Mouse (Mus musculus) frontal cortex, postnatal 14 days (tissue): ENCODE data around the gene Kctd12b.
"Not testable (repeated sequence)": the region's sequence is repeated elsewhere in the genome, so short reads cannot be mapped to it uniquely, and the experiment has no call there.

ENCODE experiments used
- DNase-seq, 2 experiments: peaks; one replicate each; pipeline ENCODE4 v3.0.0; 2022; ENCODE audit warnings: low spot score in 2 of 2

The Kctd12b gene

DNA sequence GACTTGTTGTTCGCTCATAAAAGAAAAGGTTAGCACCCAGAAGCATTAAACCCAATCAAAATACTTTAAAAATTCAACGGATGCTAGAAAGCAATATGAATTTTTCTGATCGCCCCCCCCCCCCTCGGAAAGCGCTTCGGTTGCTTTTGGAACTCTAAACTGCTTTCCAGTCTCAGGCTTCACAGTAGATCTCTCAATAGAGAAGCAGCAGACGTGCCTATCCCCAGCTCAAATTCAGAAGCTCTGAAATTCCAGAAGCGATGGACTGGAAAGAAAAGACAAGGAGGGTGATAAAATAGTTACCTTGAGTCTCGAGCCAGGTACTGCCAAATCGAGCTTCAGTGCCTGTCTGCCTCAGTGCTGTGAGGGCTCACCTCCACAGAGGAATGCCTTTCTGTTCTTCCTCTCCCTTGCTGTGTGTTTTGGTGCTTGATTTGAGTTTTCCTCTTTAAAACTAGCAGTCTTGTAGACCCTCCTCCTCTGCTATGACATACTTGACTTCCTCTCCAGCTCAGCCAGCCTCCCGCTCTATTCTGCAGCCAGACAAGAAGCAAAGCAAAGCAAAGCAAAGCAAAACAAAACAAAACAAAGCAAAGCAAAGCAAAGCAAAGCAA lies at the start of gene Kctd12b:
Kctd12b (minus strand) TSS at position 610 of the 614 bp plus-strand sequence.
- DNase-seq, result no peak

DNA sequence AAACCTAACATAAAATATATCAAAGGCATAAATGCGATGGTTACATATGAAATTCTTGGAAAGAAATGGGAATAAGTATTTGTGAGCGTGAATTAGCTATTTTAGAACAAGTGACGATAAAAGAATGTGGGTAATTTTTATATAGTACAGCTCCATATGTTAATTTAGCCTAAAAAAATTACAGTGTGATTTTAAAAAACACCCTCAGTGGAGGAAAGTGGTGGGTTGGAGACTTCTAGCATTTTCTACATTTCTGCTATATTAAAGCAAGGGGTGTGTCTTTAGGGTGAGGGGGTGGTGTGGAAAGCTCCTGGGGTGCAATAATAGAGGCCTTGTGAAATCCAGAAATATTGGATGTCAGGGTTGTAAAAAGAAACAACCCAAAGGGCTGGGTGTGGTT lies 46.3 kb upstream of the Kctd12b start:
- DNase-seq, result no peak

DNA sequence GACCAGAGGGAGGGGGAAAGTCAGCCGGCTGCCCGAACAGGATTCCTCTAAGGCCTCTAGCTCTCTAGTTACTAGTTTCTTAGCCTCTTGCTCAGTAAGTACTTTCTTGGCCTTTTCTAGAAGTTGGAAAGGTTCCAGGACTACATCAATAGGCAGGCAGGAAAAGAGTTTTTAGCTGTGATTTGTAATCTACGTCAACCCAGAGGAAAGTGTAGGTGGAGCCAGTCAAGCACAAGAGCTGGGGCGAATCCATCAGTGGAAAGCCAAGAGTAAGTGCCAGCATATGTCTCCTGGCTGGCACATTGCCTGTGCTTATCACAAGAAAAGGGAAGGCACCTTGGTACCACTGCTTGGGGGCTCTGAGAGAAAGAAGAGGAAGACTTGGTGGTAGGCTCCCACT lies 39.5 kb upstream of the Kctd12b start:
- no peak for DNase-seq

DNA sequence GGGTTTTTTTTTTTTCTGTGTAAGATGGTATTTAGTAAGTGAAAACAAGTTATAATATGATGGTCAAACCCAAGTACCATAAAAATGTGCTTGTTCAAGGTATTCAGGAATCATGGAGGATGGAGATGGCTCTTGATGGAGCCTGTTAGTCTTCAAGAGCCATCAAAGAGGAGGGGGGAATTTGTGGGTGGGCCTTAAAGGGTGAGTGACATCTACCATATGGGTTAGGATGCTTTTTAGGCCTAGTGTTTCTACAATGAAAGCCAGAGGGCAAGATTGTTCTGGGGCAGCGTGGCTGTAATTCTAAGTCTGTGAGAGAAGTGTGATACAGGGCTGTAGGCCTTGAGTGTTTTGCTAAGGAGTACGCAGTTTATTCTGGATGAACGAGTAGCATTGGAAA lies 28.2 kb upstream of the Kctd12b start:
- no peak for DNase-seq

DNA sequence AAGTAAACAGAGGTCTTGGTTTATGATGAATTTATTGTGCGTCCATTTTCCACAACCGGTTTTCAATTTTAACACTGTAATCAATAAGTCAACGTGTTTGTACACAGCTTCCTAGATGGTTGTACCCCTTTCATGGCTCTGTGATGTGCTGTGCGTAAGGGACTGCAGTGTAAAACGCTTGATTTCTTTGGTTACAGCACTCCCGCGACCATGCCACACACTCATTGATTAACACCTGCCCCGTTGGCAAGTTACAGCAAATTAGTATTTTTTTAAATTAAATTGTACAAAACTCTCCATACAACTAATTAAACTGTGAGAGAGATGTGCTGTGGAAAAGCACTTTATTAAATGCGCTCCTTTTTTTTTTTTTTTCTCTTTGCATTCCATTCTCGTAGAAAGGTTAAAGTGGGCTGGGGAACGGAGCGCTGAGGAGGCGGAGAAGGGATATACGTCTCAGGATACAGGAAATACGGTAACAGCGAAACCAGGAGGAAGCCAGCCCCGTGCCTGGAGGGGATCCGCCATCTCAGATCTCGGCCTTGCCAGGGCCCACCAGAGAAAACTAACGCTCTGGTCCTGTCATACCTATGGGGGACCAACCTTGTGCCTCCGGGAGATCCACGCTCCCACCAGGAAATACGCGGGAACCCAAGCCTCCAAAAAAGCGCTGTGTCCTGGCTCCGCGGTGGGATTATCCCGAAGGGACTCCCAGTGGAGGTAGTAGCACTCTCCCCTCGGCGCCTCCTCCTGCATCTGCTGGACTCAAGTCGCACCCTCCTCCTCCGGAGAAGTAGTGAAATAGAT lies 27.1 kb upstream of the Kctd12b start, which contains the start of gene Nbdy:
Nbdy (plus strand) TSS at position 481 of the 807 bp plus-strand sequence.
- DNase-seq, result peak; percentile 34 to 40

DNA sequence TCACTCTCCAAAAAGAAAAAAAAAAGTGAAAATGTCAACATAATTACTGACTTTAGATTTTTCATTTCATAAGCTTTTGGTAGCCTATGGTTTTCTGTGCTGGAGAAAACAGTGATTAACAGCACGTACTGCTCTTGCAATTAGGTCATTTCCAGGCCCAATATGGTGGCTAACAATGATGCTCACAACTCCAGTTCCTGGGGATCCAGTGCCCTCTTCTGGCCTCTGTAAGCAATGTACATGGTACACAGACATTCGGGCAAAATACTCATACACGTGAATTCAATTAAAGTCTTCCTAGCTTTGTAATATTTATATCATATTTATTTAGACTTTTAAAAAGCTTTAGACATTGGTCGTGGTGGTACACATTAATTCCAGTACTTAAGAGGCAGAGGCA lies 23.4 kb upstream of the Kctd12b start:
- DNase-seq, result no peak

DNA sequence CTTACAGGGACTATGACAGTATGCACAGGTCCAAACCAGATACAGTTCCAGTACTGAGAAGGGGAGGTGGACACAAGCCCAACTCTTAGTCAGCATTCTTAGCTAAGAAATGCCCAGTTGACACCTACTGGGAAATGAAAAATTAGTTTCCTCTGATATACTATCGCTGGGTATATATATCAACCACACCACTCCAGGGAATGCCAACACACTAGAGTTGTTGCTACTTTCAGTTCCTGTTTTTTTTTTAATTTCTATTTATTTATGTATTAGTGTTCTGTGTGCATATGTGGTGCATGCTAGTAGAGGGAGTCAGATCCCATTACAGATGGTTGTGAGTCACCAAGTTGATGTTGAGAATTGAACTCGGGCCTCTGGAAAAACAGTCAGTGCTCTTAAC lies 20.5 kb upstream of the Kctd12b start:
- DNase-seq, result no peak

DNA sequence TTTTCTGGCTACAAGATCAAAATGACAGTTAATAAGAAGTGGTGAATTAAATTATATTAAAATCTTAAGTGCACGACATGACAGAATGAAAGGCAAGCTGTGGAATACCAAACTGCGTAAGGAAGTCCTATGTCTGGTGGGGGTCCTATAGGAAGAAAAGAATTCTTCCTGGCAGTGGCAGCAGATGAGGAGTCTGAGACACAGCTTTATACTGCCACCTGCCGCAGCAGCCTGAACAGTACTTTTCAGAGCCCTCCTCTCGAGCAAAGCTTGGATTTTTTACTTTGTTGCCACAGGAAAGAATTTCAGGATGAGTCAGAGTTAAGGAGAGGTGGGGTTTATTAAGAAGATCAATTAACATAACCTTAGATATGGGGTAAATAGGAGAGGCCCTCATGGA lies 11.5 kb upstream of the Kctd12b start:
- DNase-seq, result peak in 1 of 2 experiments; percentile 12

DNA sequence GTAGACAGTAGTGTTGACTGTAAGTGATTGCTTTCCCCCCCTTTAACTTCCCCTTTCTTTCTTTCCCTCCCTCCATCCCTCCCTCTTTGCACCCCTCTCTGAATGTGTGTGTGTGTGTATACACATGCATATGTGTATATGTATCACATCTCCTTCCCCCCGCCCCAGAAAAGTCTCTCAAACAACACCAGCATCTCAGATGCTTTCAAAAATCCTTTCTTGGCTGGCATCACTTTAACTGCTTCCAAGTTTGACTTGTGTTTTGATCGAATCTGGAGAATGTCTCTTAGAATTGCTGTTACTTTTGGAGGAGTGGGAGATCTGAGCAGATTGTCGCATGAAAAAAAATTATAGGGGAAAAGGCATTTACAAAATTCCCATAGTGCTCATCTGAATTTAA lies 4.3 kb upstream of the Kctd12b start:
- no peak for DNase-seq

DNA sequence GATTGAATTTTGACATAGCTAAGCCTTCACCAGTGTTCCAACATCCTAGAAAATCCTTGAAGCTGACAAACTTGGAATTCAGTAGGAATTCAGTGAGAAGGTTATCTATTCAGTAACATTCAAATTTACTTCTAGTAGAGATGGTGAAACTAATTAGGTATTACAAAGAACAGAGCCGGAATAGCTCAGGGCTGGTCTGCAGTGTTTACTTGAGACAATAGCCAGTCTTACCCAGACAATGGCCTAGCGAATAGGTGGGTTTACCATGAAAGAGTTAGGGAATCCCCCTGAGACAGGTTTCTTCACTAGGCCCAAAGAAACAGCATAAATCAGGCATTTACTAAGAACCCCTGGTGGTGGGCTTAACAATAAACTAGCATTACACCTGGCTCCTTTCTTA lies 28.0 kb downstream of the Kctd12b start:
- not testable (repeated sequence) for DNase-seq

DNA sequence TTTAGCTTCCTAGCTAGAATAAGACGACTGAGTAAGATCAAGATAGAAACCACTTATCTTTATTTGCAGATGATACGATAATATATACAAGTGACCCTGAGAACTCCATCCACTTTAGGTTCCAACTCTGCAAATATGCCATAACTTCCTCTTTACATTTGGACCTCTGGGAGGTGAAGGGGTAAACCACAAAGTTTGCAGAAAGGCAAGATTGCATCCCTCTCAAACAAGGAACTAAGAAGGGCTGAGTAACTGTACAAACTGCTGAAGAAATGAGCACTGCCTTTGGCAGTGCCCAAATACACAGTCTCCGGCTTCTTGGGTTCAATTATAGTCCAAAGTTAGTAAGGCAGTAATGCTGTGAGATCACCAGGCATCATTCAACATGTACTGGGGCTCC lies 31.3 kb downstream of the Kctd12b start:
- no peak for DNase-seq

DNA sequence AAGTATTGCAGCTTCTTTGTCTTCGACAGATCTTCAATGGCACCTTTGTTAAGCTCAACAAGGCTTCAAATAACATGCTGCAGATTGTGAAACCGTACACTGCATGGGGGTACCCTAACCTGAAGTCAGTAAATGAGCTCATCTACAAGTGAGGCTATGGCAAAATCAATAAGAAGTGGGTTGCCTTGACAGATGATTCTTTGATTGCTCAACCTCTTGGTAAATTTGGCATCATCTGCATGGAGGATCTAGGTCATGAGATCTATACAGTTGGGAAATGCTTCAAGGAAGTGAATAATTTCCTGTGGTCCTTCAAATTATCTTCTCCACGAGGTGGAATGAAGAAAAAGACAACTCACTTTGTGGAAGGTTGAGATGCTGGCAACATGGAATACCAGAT lies 39.2 kb downstream of the Kctd12b start:
- no peak for DNase-seq

DNA sequence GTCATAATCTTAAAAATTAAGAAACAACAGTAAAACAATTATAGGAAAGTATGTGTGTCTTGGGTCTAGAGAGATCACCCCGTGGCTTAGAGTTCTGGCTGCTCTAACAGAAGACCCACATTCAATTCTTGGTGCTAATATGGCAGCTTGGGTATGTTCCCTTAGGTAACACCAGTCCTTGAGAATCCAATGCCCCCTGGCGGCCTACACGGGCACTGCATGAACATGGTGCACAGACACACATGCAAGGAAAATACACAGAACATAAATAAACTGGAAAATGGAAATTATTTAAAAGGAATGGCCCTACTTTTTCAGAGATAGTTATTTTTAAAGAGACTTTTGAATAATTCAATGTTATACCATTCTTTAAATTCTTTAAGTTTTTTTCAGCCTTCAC lies 55.6 kb downstream of the Kctd12b start:
- DNase-seq, result no peak

DNA sequence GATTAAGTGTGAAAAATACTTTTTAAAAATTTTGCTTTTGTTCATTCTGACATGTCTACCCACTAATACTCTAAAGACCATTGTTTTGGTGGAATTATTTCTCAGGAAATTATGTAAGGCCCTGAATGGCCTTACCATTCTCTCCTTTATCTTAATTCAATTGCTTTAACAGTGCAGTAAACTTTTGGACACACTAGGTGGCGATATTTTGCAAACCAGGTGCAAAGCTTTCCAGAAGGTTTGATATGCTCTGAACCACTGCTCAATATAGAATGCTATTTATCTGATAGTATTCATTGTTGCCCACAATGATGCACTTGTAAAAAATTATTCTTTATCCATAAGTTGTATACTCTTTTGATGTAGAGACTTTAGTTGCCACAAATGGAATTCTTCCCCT lies 59.9 kb downstream of the Kctd12b start:
- no peak for DNase-seq
